Mouse (Mus musculus): ENCODE measurements at regions not wholly inside any gene's neighbourhood (a gene's known extent, or its start where the extent isn't known, plus 50 kb on each side); places are given as distances from the start of the nearest gene placed in this dataset.

DNA sequence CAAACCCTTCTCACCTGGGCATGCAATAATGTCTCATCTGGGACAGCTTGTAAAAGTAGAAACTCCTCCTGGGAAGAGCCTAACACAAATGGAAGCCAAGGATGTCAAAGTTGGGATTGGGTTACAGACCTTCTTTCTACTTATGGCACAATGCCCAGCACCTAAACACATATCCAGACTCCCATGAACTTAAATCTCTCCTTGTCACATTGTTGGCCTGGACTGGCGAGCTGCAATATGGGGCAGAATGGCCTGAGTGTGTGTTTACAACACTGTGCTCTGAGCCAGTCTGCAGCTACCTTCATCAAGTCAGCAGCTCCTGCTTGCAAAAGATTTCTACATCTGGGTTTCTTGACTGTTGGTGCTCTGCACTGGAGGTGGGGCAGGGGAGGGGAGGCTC is 132.2 kb upstream of the Smarca2 start:
- no peak for TF ChIP-seq POLR2A (IDR thresholded peaks at IDR 0.05; ENCODE audit: borderline replicate concordance, control insufficient read depth, low read depth, low read length)
- TF ChIP-seq CTCF (IDR thresholded peaks at IDR 0.05; ENCODE audit: control insufficient read depth, insufficient read depth, low read length), result no peak

All from bone marrow, adult 2 months (tissue).